Mouse (Mus musculus) kidney, postnatal 0 days (tissue): ENCODE measurements around the gene Col1a2. TPM values are rescaled to one million over a fixed set of nuclear protein-coding genes. Genes with fewer than 3 reads are reported as not detected.

Source experiments
- ATAC-seq: fragments of 200-750 bp; cut with Nextera tagmentation; replicated peaks from 2 replicates; pipeline ENCODE4 v1.8.0; 2017; ENCODE audit warnings: low read depth, moderate number of reproducible peaks, moderate TSS enrichment, moderate library complexity; ENCODE audit not compliant: low FRiP score
- DNase-seq: peaks from one replicate; pipeline ENCODE4 v3.0.0-alpha.2; 2016; ENCODE audit warnings: low spot score
- H3K27ac ChIP-seq: fragments of 300-500 bp; sonication (generic); 2 replicates; pipeline ENCODE4 v1.5.1; 2014; ENCODE audit warnings: mild to moderate bottlenecking
- H3K27me3 ChIP-seq: fragments of 300-500 bp; sonication (generic); 2 replicates; pipeline ENCODE4 v1.6.1; 2014; ENCODE audit warnings: low read length, mixed read lengths; ENCODE audit not compliant: insufficient read depth
- H3K36me3 ChIP-seq: fragments of 300-500 bp; sonication (generic); 2 replicates; pipeline ENCODE4 v1.6.1; 2014; ENCODE audit warnings: low read length, mixed read lengths; ENCODE audit not compliant: insufficient read depth
- H3K4me1 ChIP-seq: fragments of 300-500 bp; sonication (generic); replicated peaks from 2 replicates; pipeline ENCODE4 v1.6.1; 2014; ENCODE audit warnings: antibody characterized with exemption, low read length, mixed read lengths; ENCODE audit not compliant: insufficient read depth
- H3K4me2 ChIP-seq: fragments of 300-500 bp; sonication (generic); 2 replicates; pipeline ENCODE4 v1.6.1; 2014; ENCODE audit warnings: mild to moderate bottlenecking, low read length, moderate library complexity, mixed read lengths
- H3K4me3 ChIP-seq: fragments of 300-500 bp; sonication (generic); replicated peaks from 2 replicates; pipeline ENCODE4 v1.5.1; 2014; ENCODE audit warnings: low read depth, low read length
- H3K9ac ChIP-seq: fragments of 300-500 bp; sonication (generic); 2 replicates; pipeline ENCODE4 v1.6.1; 2014; ENCODE audit warnings: low read depth, low read length
- H3K9me3 ChIP-seq: fragments of 300-500 bp; sonication (generic); replicated peaks from 2 replicates; pipeline ENCODE4 v1.6.1; 2016; ENCODE audit warnings: low read length, inconsistent platforms, mixed read lengths
- CTCF ChIP-seq: IDR thresholded peaks from 2 replicates; pipeline ENCODE4 v1.5.1; 2016; ENCODE audit warnings: antibody characterized with exemption, low read depth, mild to moderate bottlenecking, moderate library complexity
- WGBS: fragments of 180-500 bp; shearing (Covaris S2); extraction: QIAGEN DNeasy Blood & Tissue Kit; methylation state at CpG from one replicate; pipeline ENCODE4 v1.1.7; 2014; 5-methylcytosine and 5-hydroxymethylcytosine counted together
- polyA plus RNA-seq: library from polyadenylated mRNA; unstranded; fragments of >200 nt; fragmentation: Nextera tagmentation; extraction: Ambion mirVana; gene quantifications from 2 replicates; pipeline ENCODE4 v1.2.1, GENCODE M21; 2015

Gene Col1a2
- polyA plus RNA-seq, 1 experiment from 2014 or later, result 306 TPM

GRCm38 (mm10) chr6:4541926-4542715 is 37.5 kb downstream of the Col1a2 start:
- H3K4me2 ChIP-seq, result no peak overlapping the region
- DNase-seq (no peak), ATAC-seq (no peak)
- peaks cover 10% of the 10 kb centered on the region; the same call in 1 of the 2 replicates for H3K36me3 ChIP-seq
- TF ChIP-seq CTCF, result no peak
- no peaks in the 10 kb centered on the region for H3K9me3 ChIP-seq
- H3K27me3 ChIP-seq, result no peaks in the 10 kb centered on the region
- no peak overlapping the region for H3K27ac ChIP-seq
- no peak overlapping the region for H3K4me3 ChIP-seq
- no peak overlapping the region for H3K9ac ChIP-seq
- no peaks in the 10 kb centered on the region for H3K4me1 ChIP-seq
- WGBS, result 89% methylated on average over 7 of the region's 7 CpGs

GRCm38 (mm10) chr6:4544554-4544953 is 39.9 kb downstream of the Col1a2 start:
- peak; percentile 60; the same call in 1 of the 2 replicates for TF ChIP-seq CTCF
- Histone ChIP-seq H3K4me2 (no peak overlapping the region), H3K4me1 (no peaks in the 10 kb centered on the region), H3K27ac (no peak overlapping the region), H3K4me3 (no peak overlapping the region), H3K27me3 (no peaks in the 10 kb centered on the region), H3K9me3 (no peaks in the 10 kb centered on the region), H3K9ac (no peak overlapping the region), H3K36me3 (no peaks in the 10 kb centered on the region)
- DNase-seq (peak; percentile 61), ATAC-seq (0 out of 2 replicates have a peak, but pooled peaks have one; percentile 33)
- 53% methylated on average over 6 of the region's 6 CpGs for WGBS

- no peak overlapping the region for H3K4me3 ChIP-seq
- 33% methylated on average over 8 of the region's 8 CpGs for WGBS
- TF ChIP-seq CTCF, result peak; percentile 94
Observed at GRCm38 (mm10) chr6:4545727-4546126, 41.1 kb downstream of the Col1a2 start.

GRCm38 (mm10) chr6:4548894-4549293 is 44.3 kb downstream of the Col1a2 start:
- H3K9me3 ChIP-seq, result no peaks in the 10 kb centered on the region
- DNase-seq, result peak; percentile 65
- H3K4me1 ChIP-seq, result no peaks in the 10 kb centered on the region
- no peak overlapping the region for H3K4me3 ChIP-seq
- no peak overlapping the region for H3K9ac ChIP-seq
- ATAC-seq, result no peak
- no peak overlapping the region for H3K27ac ChIP-seq
- no peaks in the 10 kb centered on the region for H3K27me3 ChIP-seq
- 74% methylated on average over 4 of the region's 4 CpGs for WGBS
- TF ChIP-seq CTCF, result peak; percentile 66
- H3K4me2 ChIP-seq, result no peak overlapping the region
- H3K36me3 ChIP-seq, result no peaks in the 10 kb centered on the region

More at GRCm38 (mm10) chr6:4545727-4546126, 41.1 kb downstream of the Col1a2 start:
- Histone ChIP-seq H3K36me3 (no peaks in the 10 kb centered on the region), H3K4me1 (no peaks in the 10 kb centered on the region), H3K9ac (no peak overlapping the region), H3K4me2 (no peak overlapping the region), H3K27me3 (no peaks in the 10 kb centered on the region), H3K27ac (no peak overlapping the region), H3K9me3 (no peaks in the 10 kb centered on the region)
- DNase-seq (peak; percentile 86), ATAC-seq (no peak)

- H3K27ac ChIP-seq, result no peak overlapping the region
- H3K4me1 ChIP-seq, result no peaks in the 10 kb centered on the region
- H3K27me3 ChIP-seq, result no peaks in the 10 kb centered on the region
- ATAC-seq, result no peak
- no peak for DNase-seq
- H3K9ac ChIP-seq, result no peak overlapping the region
- WGBS, result 62% methylated on average over 11 of the region's 11 CpGs
- no peaks in the 10 kb centered on the region for H3K36me3 ChIP-seq
- no peak for TF ChIP-seq CTCF
- no peak overlapping the region for H3K4me3 ChIP-seq
- H3K9me3 ChIP-seq, result no peaks in the 10 kb centered on the region
- H3K4me2 ChIP-seq, result no peak overlapping the region
Observed at GRCm38 (mm10) chr6:4549846-4550548, 45.4 kb downstream of the Col1a2 start.

GRCm38 (mm10) chr6:4550549-4550915 is 45.9 kb downstream of the Col1a2 start:
- 97% methylated on average over 1 of the region's 1 CpGs for WGBS
- H3K4me1 ChIP-seq, result no peaks in the 10 kb centered on the region
- no peak overlapping the region for H3K27ac ChIP-seq
- no peak for ATAC-seq
- no peaks in the 10 kb centered on the region for H3K9me3 ChIP-seq
- H3K27me3 ChIP-seq, result no peaks in the 10 kb centered on the region
- H3K4me3 ChIP-seq, result no peak overlapping the region
- H3K9ac ChIP-seq, result no peak overlapping the region
- TF ChIP-seq CTCF, result no peak
- H3K36me3 ChIP-seq, result no peaks in the 10 kb centered on the region
- no peak for DNase-seq
- H3K4me2 ChIP-seq, result no peak overlapping the region
